ENCODE assay signal across 10 mouse cellular contexts in the genomic region with DNA sequence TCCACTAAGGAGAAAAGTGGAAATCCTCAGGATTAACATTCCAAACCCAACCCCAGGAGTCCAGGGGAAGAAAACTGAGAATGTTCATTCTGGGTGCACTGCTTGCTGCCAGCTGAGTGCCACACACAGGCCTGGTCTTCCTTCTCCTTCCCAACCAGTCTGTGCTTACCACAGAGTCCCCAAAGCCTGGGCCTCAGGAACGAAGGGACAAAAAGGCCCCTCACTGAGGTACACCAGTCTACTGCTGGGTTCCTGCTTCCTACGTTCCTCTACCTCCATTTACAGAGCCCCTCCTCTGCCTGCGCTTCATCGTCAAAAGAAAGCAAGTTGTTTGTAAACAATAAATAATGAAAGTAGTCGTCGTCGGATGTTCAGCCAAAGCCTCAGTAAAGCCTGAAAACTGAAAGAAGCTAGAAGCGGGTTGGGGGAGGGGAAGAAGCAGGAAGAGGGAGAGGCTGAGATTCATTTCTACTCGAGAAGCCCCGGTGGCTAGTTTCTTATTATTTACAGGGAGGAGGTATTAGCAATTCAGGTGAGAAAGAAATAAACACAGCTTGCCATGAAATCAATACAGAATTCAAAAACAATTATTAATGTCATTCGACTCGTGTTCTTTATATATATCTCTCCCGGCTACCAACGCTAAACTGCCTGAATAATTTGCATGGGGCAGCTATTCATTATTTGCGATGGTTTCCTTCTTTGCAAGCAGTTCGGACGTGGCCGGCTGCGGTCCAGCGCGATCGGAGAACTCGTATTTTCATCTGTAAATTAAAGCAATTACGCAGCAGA. TPM values are rescaled to one million over a fixed set of nuclear protein-coding genes. Genes with fewer than 3 reads are reported as not detected.
DNase-seq lines count a peak whose midpoint lies in the region; ATAC-seq lines count a peak whose summit lies in the region.
"Had no signal": no experiment of that assay in that cellular context is flagged by ENCODE, and none has a peak within 500 bp of the region (broad histone marks: within the 10 kb centered on the region; RNA-seq: fewer than 3 reads in every experiment).

No protein-coding gene starts in this region.

- no peak overlapping the region for H3K27ac ChIP-seq in liver, embryonic 13.5 days
- H3K27ac ChIP-seq in embryonic facial prominence, embryonic 15.5 days (replicated peaks): no peak overlapping the region
- no peak overlapping the region for H3K27ac ChIP-seq in intestine, embryonic 16.5 days (ENCODE audit: low read length)
- no peak overlapping the region for H3K27ac ChIP-seq in neural tube, embryonic 15.5 days (replicated peaks)
- H3K27ac ChIP-seq: liver, embryonic 14.5 days had no signal

- H3K9me3 ChIP-seq in liver, embryonic 13.5 days (replicated peaks): no peaks in the 10 kb centered on the region
- H3K9me3 ChIP-seq in embryonic facial prominence, embryonic 15.5 days (replicated peaks): no peaks in the 10 kb centered on the region
- H3K9me3 ChIP-seq in intestine, embryonic 16.5 days (ENCODE audit: control insufficient read depth, low read length): no peaks in the 10 kb centered on the region
- no peaks in the 10 kb centered on the region for H3K9me3 ChIP-seq in neural tube, embryonic 15.5 days (replicated peaks)

- peak overlapping the region; percentile 19 for H3K4me2 ChIP-seq in liver, embryonic 13.5 days
- peak overlapping the region; percentile 71 for H3K4me2 ChIP-seq in embryonic facial prominence, embryonic 15.5 days (replicated peaks)
- no peak overlapping the region for H3K4me2 ChIP-seq in intestine, embryonic 16.5 days (ENCODE audit: low read depth, low read length)
- H3K4me2 ChIP-seq in neural tube, embryonic 15.5 days: peak overlapping the region; percentile 39

- no peak for ATAC-seq in liver, embryonic 13.5 days (ENCODE audit: low read depth)
- ATAC-seq in embryonic facial prominence, embryonic 15.5 days (ENCODE audit: insufficient number of reproducible peaks, low FRiP score, low TSS enrichment, low read depth): no peak
- no peak for ATAC-seq in intestine, embryonic 16.5 days
- ATAC-seq in neural tube, embryonic 15.5 days (ENCODE audit: low FRiP score): no peak
- ATAC-seq in erythroid progenitor cell, adult 5-6 weeks (replicated peaks; ENCODE audit: low FRiP score, poor library complexity, severe bottlenecking): no peak

- peaks cover 100% of the 10 kb centered on the region for H3K27me3 ChIP-seq in liver, embryonic 13.5 days
- H3K27me3 ChIP-seq in embryonic facial prominence, embryonic 15.5 days: peaks cover 97% of the 10 kb centered on the region
- peaks cover 92% of the 10 kb centered on the region for H3K27me3 ChIP-seq in intestine, embryonic 16.5 days (replicated peaks; ENCODE audit: control insufficient read depth, insufficient read depth, low read length)
- peaks cover 97% of the 10 kb centered on the region for H3K27me3 ChIP-seq in neural tube, embryonic 15.5 days (replicated peaks)

- no peak for DNase-seq in liver, embryonic 13.5 days
- DNase-seq in liver: no peak
- no peak for DNase-seq in spleen, adult 18-20 months
- DNase-seq in MN1 (ENCODE audit: low spot score): no peak

- H3K36me3 ChIP-seq in liver, embryonic 13.5 days: no peaks in the 10 kb centered on the region
- no peaks in the 10 kb centered on the region for H3K36me3 ChIP-seq in embryonic facial prominence, embryonic 15.5 days
- H3K36me3 ChIP-seq in intestine, embryonic 16.5 days (ENCODE audit: control insufficient read depth, insufficient read depth, low read length): no peaks in the 10 kb centered on the region
- no peaks in the 10 kb centered on the region for H3K36me3 ChIP-seq in neural tube, embryonic 15.5 days

- H3K4me1 ChIP-seq in liver, embryonic 13.5 days (replicated peaks): no peaks in the 10 kb centered on the region; the same call in 1 of the 2 replicates
- H3K4me1 ChIP-seq in embryonic facial prominence, embryonic 15.5 days: peaks cover 35% of the 10 kb centered on the region
- peaks cover 4% of the 10 kb centered on the region; the same call in 1 of the 2 replicates for H3K4me1 ChIP-seq in intestine, embryonic 16.5 days (ENCODE audit: control insufficient read depth, insufficient read depth, low read length)
- H3K4me1 ChIP-seq in neural tube, embryonic 15.5 days: peaks cover 43% of the 10 kb centered on the region

- H3K4me3 ChIP-seq in liver, embryonic 13.5 days (replicated peaks): no peak overlapping the region
- peak overlapping the region; percentile 49 for H3K4me3 ChIP-seq in embryonic facial prominence, embryonic 15.5 days (replicated peaks)
- H3K4me3 ChIP-seq in intestine, embryonic 16.5 days (ENCODE audit: low read length): peak overlapping the region; percentile 9; the same call in 1 of the 2 replicates
- peak overlapping the region; percentile 7; the same call in 1 of the 2 replicates for H3K4me3 ChIP-seq in neural tube, embryonic 15.5 days (replicated peaks)

- 5% methylated on average over 24 of the region's 24 CpGs for WGBS in liver, embryonic 13.5 days (ENCODE audit: insufficient replicate concordance)
- WGBS in embryonic facial prominence, embryonic 15.5 days: 4% methylated on average over 24 of the region's 24 CpGs
- 8% methylated on average over 24 of the region's 24 CpGs for WGBS in intestine, embryonic 16.5 days
- WGBS in neural tube, embryonic 15.5 days: 2% methylated on average over 24 of the region's 24 CpGs

- no peak overlapping the region for H3K9ac ChIP-seq in liver, embryonic 13.5 days
- H3K9ac ChIP-seq in embryonic facial prominence, embryonic 15.5 days: no peak overlapping the region
- no peak overlapping the region for H3K9ac ChIP-seq in intestine, embryonic 16.5 days (ENCODE audit: low read depth, low read length)
- no peak overlapping the region for H3K9ac ChIP-seq in neural tube, embryonic 15.5 days (replicated peaks)
- H3K9ac ChIP-seq: liver, embryonic 14.5 days had no signal

RNA-seq across cellular contexts. Expression of a gene that starts 2.3 kb away (rescaled TPM):
- 0.07 and 0.12 TPM in 2 replicates for polyA plus RNA-seq in liver, embryonic 13.5 days (2015; fragmentation: Nextera tagmentation; extraction: Ambion mirVana)
- 17.5 and 19.3 TPM in 2 replicates for polyA plus RNA-seq in embryonic facial prominence, embryonic 15.5 days (2015; fragmentation: Nextera tagmentation; extraction: Ambion mirVana)
- polyA plus RNA-seq in intestine, embryonic 16.5 days (2015; fragmentation: Nextera tagmentation; extraction: Ambion mirVana): 0.42 and 0.44 TPM in 2 replicates
- polyA plus RNA-seq in neural tube, embryonic 15.5 days (2015; fragmentation: Nextera tagmentation; extraction: Ambion mirVana): 1.3 and 1.5 TPM in 2 replicates
- total RNA-seq in erythroid progenitor cell, adult 5-6 weeks (2015; ENCODE audit: low replicate concordance): not detected in 2 replicates
- not detected in 2 replicates for total RNA-seq in erythroid progenitor cell, adult 5-6 weeks (2017; ENCODE audit: low replicate concordance)
- total RNA-seq: granulocyte monocyte progenitor cell, adult 5-6 weeks had no signal
- polyA plus RNA-seq: liver, embryonic 14.5 days had no signal
